Mouse (Mus musculus): ENCODE data around the gene Arhgap22. TPM values are rescaled to one million over a fixed set of nuclear protein-coding genes. Genes with fewer than 3 reads are reported as not detected.
A peak's percentile ranks its signal among the peaks of the same experiment; 100 is the strongest.

Gene Arhgap22
- polyA plus RNA-seq, 1 experiment from 2014 or later = 5.3 TPM

GRCm38 (mm10) chr14:33250956-33251745 is 37.3 kb downstream of the Arhgap22 start:
- Histone ChIP-seq H3K27ac (no peak overlapping the region), H3K9ac (no peak overlapping the region; the same call in 1 of the 2 replicates), H3K4me1 (replicated peaks) (peaks cover 7% of the 10 kb centered on the region; the same call in 1 of the 2 replicates), H3K36me3 (no peaks in the 10 kb centered on the region), H3K4me2 (replicated peaks) (peak overlapping the region; percentile 85), H3K4me3 (replicated peaks) (peak overlapping the region; percentile 40), H3K9me3 (no peaks in the 10 kb centered on the region), H3K27me3 (replicated peaks) (no peaks in the 10 kb centered on the region)
- ATAC-seq = peak; percentile 53
- 7% methylated on average over 12 of the region's 13 CpGs for WGBS

DNA sequence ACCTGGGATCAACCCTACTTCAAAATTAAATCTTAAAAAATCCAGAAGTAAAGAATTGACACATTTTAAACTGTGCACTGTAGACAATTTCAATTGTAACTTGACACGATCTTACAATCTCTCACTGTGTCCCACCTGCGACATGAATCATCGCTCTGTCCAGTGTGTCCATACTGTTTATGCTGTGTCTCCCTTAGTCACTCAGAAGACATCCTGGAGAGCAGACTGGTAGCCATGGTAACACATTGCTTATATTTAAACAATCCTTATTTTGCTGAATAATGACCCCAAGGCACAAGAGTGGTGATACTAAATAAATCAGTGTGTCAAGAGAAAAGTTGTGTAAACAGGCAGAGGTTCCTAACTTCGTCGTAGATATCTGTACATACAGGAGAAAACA is 44.4 kb downstream of the Arhgap22 start:
- 42% methylated on average over 5 of the region's 5 CpGs for WGBS
- ATAC-seq = no peak
- H3K9me3 ChIP-seq = no peaks in the 10 kb centered on the region

DNA sequence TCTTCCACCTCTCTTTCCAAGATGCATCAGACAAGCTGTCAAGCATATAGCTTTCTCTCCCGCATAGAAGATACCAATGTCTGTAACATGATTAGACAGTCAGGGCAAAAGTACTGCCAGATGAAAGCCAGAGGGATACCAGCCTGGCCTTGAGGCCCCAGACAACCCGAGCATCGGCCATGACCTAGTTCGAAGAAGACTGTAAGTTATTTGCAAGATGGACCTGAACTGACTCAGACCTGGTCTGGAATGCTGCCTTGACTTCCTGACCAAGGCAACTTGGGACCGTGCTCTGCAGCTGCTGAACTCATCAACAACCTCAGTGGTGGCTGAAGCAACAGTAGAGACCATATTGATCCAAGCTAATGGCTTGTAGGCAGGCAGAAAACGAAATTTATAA is 46.3 kb downstream of the Arhgap22 start:
- Histone ChIP-seq H3K27ac (no peak overlapping the region), H3K36me3 (no peaks in the 10 kb centered on the region), H3K9ac (no peak overlapping the region), H3K27me3 (replicated peaks) (no peaks in the 10 kb centered on the region), H3K4me1 (replicated peaks) (no peaks in the 10 kb centered on the region), H3K4me2 (replicated peaks) (no peak overlapping the region), H3K9me3 (no peaks in the 10 kb centered on the region), H3K4me3 (replicated peaks) (no peak overlapping the region)
- ATAC-seq = no peak
- WGBS = 87% methylated on average over 6 of the region's 6 CpGs

More for the DNA sequence above, 44.4 kb downstream of the Arhgap22 start:
- H3K9ac ChIP-seq = no peak overlapping the region
- H3K4me1 ChIP-seq (replicated peaks) = no peaks in the 10 kb centered on the region
- H3K27ac ChIP-seq = no peak overlapping the region
- no peak overlapping the region for H3K4me2 ChIP-seq (replicated peaks)
- no peaks in the 10 kb centered on the region for H3K36me3 ChIP-seq
- no peak overlapping the region for H3K4me3 ChIP-seq (replicated peaks)
- H3K27me3 ChIP-seq (replicated peaks) = no peaks in the 10 kb centered on the region

DNA sequence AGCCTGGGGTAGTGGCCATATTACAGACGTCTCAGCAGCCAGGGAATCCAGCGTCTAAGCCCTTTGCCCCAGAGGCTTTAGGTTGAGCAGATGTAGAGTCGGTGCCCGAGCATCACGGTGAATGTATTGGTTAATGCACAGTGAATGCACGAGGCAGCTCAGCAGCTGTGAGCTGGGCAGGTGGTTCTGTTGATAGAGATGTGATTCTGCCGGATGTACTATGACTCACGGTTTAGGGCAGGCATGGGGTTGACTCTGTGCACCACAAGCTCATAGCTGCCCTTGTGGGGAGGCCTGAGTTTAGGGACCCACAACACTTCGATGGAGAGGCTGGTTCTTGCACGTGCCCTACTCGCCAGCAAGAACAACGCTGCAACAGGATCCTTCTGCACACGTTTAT is 51.0 kb downstream of the Arhgap22 start:
- ATAC-seq = no peak
- H3K9me3 ChIP-seq = no peaks in the 10 kb centered on the region
- no peak overlapping the region for H3K4me3 ChIP-seq (replicated peaks)
- WGBS = 93% methylated on average over 13 of the region's 13 CpGs
- H3K4me2 ChIP-seq (replicated peaks) = no peak overlapping the region
- no peak overlapping the region for H3K27ac ChIP-seq
- no peaks in the 10 kb centered on the region for H3K36me3 ChIP-seq
- no peaks in the 10 kb centered on the region for H3K4me1 ChIP-seq (replicated peaks)
- H3K9ac ChIP-seq = no peak overlapping the region
- no peaks in the 10 kb centered on the region for H3K27me3 ChIP-seq (replicated peaks)

DNA sequence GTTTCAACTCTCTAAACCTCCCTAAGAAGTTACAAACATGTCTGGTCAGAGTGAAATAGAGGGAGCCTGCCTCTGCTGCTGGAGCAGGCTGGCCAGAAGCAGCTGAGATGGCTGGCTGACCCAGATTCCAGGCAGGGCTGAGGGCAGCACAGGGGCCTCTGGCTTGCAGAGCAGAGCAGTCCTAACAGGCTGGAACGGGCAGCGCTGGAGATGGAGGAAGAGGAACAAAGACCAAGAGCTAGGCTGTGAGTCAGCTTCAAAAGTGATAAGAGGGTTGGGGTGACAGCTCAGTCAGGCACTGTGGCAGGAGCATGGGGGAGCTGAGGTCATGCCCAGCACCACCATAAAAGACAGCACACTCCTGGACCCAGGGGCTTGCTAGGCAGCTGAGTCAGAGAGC is 62.4 kb downstream of the Arhgap22 start:
- 62% methylated on average over 2 of the region's 2 CpGs for WGBS
- Histone ChIP-seq H3K9ac (no peak overlapping the region), H3K36me3 (no peaks in the 10 kb centered on the region), H3K4me3 (replicated peaks) (no peak overlapping the region), H3K4me2 (replicated peaks) (no peak overlapping the region), H3K9me3 (no peaks in the 10 kb centered on the region), H3K4me1 (replicated peaks) (no peaks in the 10 kb centered on the region), H3K27me3 (replicated peaks) (no peaks in the 10 kb centered on the region), H3K27ac (no peak overlapping the region)
- no peak for ATAC-seq

DNA sequence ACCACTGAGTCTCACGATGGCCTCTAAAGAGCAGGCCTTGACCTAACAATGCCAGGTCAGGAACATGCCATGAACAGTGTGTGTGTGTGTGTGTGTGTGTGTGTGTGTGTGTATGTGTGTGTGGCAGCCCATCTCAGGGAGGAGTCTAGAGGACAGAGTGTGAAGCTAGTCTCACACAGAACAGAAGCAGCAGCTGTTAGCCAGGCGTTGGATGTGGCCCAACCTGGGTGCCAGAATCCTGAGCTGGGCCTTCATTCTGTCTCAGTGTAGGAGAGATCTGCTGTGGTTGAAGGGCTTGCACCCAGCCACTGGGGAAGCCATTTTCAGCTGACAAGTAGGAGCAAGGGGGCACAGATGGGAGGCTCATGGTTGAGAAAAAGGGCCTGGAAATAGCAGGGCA is 64.5 kb downstream of the Arhgap22 start:
- H3K36me3 ChIP-seq = no peaks in the 10 kb centered on the region
- H3K27me3 ChIP-seq (replicated peaks) = no peaks in the 10 kb centered on the region
- H3K4me2 ChIP-seq (replicated peaks) = no peak overlapping the region
- H3K27ac ChIP-seq = no peak overlapping the region
- WGBS = 75% methylated on average over 2 of the region's 2 CpGs
- no peaks in the 10 kb centered on the region for H3K4me1 ChIP-seq (replicated peaks)
- no peak overlapping the region for H3K4me3 ChIP-seq (replicated peaks)
- no peak overlapping the region for H3K9ac ChIP-seq
- H3K9me3 ChIP-seq = no peaks in the 10 kb centered on the region
- ATAC-seq = no peak

DNA sequence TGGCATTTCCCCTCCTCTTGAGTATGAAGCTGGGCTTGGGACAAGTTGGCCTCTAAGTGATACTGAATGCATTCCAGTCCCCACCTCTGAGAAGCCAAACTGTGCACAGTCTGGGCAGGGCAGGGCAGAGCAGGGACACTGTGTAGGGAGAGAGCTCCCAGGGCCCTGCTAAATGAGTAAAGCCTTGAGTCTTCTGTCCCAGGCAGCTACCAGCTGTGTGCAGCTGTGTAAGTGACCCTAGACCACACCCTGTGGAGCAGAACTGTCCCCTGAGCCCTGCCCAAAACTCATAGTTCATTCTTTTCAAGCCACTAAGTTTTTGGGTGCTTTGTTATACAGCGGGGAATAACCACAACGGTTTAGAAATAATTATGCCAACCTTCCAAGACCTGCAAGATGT is 67.1 kb downstream of the Arhgap22 start:
- H3K9ac ChIP-seq = no peak overlapping the region
- 88% methylated on average over 2 of the region's 2 CpGs for WGBS
- ATAC-seq = no peak

DNA sequence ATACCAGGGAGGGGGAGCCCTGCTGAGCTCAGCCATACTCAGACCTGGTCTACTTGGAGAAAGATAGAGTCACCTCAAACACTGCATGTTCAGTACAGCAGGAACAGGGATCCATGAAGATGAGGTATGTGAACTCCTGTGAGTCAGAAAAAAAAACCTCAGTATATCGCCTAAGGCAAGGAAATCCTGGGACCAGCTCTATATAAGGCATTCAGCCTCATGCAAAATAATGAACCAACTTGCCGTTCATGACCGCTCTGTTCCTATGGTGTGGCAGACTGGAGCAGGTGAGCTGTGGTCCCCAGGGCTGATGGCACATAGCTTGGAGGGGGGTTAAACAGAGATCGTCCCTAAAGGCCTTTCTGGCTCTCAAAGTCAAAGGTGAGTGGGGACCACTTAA is 68.6 kb downstream of the Arhgap22 start:
- Histone ChIP-seq H3K9me3 (no peaks in the 10 kb centered on the region), H3K27ac (no peak overlapping the region), H3K9ac (no peak overlapping the region), H3K4me3 (replicated peaks) (no peak overlapping the region), H3K4me2 (replicated peaks) (no peak overlapping the region), H3K27me3 (replicated peaks) (no peaks in the 10 kb centered on the region), H3K4me1 (replicated peaks) (no peaks in the 10 kb centered on the region), H3K36me3 (no peaks in the 10 kb centered on the region)
- WGBS = 90% methylated on average over 4 of the region's 4 CpGs
- no peak for ATAC-seq

More for the DNA sequence above, 67.1 kb downstream of the Arhgap22 start:
- no peak overlapping the region for H3K27ac ChIP-seq
- no peaks in the 10 kb centered on the region for H3K9me3 ChIP-seq
- no peak overlapping the region for H3K4me2 ChIP-seq (replicated peaks)
- H3K36me3 ChIP-seq = no peaks in the 10 kb centered on the region
- H3K4me3 ChIP-seq (replicated peaks) = no peak overlapping the region
- H3K4me1 ChIP-seq (replicated peaks) = no peaks in the 10 kb centered on the region
- no peaks in the 10 kb centered on the region for H3K27me3 ChIP-seq (replicated peaks)

- Histone ChIP-seq H3K9me3 (no peaks in the 10 kb centered on the region), H3K4me2 (replicated peaks) (no peak overlapping the region), H3K4me1 (replicated peaks) (no peaks in the 10 kb centered on the region), H3K4me3 (replicated peaks) (no peak overlapping the region), H3K36me3 (no peaks in the 10 kb centered on the region), H3K27ac (no peak overlapping the region), H3K27me3 (replicated peaks) (no peaks in the 10 kb centered on the region), H3K9ac (no peak overlapping the region)
- 85% methylated on average over 4 of the region's 4 CpGs for WGBS
- no peak for ATAC-seq
These were observed 74.1 kb downstream of the Arhgap22 start for GRCm38 (mm10) chr14:33287920-33288319.

GRCm38 (mm10) chr14:33290038-33290437 is 76.2 kb downstream of the Arhgap22 start:
- ATAC-seq = no peak
- WGBS = 29% methylated on average over 9 of the region's 9 CpGs
- Histone ChIP-seq H3K27ac (no peak overlapping the region), H3K27me3 (replicated peaks) (no peaks in the 10 kb centered on the region), H3K36me3 (no peaks in the 10 kb centered on the region), H3K9me3 (no peaks in the 10 kb centered on the region), H3K4me1 (replicated peaks) (no peaks in the 10 kb centered on the region), H3K4me3 (replicated peaks) (no peak overlapping the region), H3K4me2 (replicated peaks) (no peak overlapping the region), H3K9ac (no peak overlapping the region)

DNA sequence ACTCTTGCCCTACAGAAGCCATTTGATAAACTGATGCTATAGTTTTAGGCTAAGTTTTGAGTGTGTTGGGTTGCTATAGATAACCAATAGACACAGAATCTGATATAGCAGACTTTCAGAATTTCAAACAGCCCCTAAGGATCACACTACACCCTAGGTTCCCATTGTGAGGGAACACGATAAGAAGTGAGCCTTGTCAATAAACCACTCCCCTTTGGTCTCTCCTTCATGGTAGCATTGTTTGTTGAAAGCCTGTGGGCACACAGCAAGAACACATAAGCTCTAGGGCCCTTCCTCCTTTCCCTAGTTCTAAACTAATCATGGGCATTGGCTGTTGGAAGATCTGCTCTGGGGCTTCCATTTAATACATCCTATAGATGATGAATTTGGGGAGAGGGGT is 80.7 kb downstream of the Arhgap22 start:
- WGBS = 48% methylated on average over 1 of the region's 1 CpGs
- Histone ChIP-seq H3K9ac (no peak overlapping the region), H3K27me3 (replicated peaks) (no peaks in the 10 kb centered on the region), H3K4me3 (replicated peaks) (no peak overlapping the region), H3K36me3 (no peaks in the 10 kb centered on the region), H3K4me1 (replicated peaks) (no peaks in the 10 kb centered on the region), H3K27ac (no peak overlapping the region), H3K4me2 (replicated peaks) (no peak overlapping the region), H3K9me3 (no peaks in the 10 kb centered on the region)
- ATAC-seq = no peak

GRCm38 (mm10) chr14:33296698-33297341 is 83.0 kb downstream of the Arhgap22 start:
- no peak overlapping the region for H3K9ac ChIP-seq
- no peaks in the 10 kb centered on the region for H3K36me3 ChIP-seq
- H3K27ac ChIP-seq = no peak overlapping the region
- no peaks in the 10 kb centered on the region for H3K9me3 ChIP-seq
- no peak overlapping the region for H3K4me3 ChIP-seq (replicated peaks)
- H3K4me1 ChIP-seq (replicated peaks) = no peaks in the 10 kb centered on the region
- no peak for ATAC-seq
- WGBS = 77% methylated on average over 16 of the region's 16 CpGs
- H3K27me3 ChIP-seq (replicated peaks) = no peaks in the 10 kb centered on the region
- H3K4me2 ChIP-seq (replicated peaks) = no peak overlapping the region

DNA sequence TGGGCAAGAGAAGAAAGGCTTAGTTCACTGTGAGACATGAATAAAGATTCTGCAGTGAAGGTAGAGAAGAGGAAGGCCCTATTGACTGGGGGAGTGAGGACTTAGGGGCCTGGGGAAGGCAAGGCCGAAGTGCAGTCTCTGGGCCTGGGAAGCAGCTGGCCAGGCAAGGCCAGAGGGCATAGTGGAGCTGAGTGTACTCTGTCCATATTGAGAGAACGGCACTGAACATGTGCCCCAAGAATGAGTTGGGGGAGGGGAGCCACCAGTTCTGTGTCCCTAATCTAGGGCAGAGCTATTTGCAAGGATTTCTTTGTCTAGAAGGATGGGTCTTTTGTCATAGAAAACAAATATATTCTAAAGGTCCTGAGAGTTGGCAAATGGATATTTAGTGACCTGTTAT is 86.8 kb downstream of the Arhgap22 start:
- no peak for ATAC-seq
- Histone ChIP-seq H3K27ac (no peak overlapping the region), H3K36me3 (no peaks in the 10 kb centered on the region), H3K27me3 (replicated peaks) (no peaks in the 10 kb centered on the region), H3K9me3 (no peaks in the 10 kb centered on the region), H3K9ac (no peak overlapping the region), H3K4me3 (replicated peaks) (no peak overlapping the region), H3K4me2 (replicated peaks) (no peak overlapping the region), H3K4me1 (replicated peaks) (0 out of 2 replicates have a peak, but pooled peaks cover 2% of the 10 kb centered on the region)
- WGBS = 61% methylated on average over 2 of the region's 2 CpGs

All from intestine, embryonic 15.5 days (tissue).